Comparison of ENCODE assay signal across 15 mouse cellular contexts in the genomic region with DNA sequence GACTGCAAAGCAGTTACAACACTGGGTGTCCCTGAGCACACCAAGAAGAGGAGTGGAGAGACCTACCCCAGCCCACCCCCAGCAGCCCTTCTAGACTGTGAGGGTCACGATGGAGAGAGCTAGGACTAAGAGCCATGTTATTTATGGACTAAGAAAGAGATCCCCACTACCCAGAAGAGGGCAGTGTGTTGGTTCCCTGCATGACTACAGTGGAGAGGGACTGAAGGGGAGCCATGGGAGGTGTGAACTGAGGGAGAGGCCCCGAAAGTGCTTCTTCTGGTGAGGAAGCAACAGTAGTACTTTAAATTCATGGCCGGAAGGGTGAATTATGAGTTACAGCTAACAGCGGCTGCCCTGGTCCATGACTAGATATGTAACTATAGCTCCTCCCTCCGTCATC. TPM values are rescaled to one million over a fixed set of nuclear protein-coding genes. Genes with fewer than 3 reads are reported as not detected.
DNase-seq lines count a peak whose midpoint lies in the region; ATAC-seq lines count a peak whose summit lies in the region.
"Had no signal": no experiment of that assay in that cellular context is flagged by ENCODE, and none has a peak within 500 bp of the region (broad histone marks: within the 10 kb centered on the region; RNA-seq: fewer than 3 reads in every experiment).

No protein-coding gene starts in this region.

- H3K27ac ChIP-seq in hindbrain, embryonic 16.5 days (ENCODE audit: low read depth, low read length): no peak overlapping the region
- H3K27ac ChIP-seq in hindbrain, embryonic 12.5 days: no peak overlapping the region
- H3K27ac ChIP-seq in midbrain, embryonic 16.5 days (ENCODE audit: low read length): no peak overlapping the region
- H3K27ac ChIP-seq in midbrain, embryonic 11.5 days (ENCODE audit: low read depth, low read length): no peak overlapping the region
- no peak overlapping the region for H3K27ac ChIP-seq in intestine, embryonic 15.5 days
- no peak overlapping the region; the same call in 1 of the 2 replicates for H3K27ac ChIP-seq in stomach, embryonic 16.5 days (ENCODE audit: low read length)
- H3K27ac ChIP-seq: forebrain, embryonic 10.5 days; limb, embryonic 13.5 days had no signal

- DNase-seq in midbrain, embryonic 11.5 days (ENCODE audit: low spot score, missing footprints): no peak
- no peak for DNase-seq in heart, postnatal 10 days
- no peak for DNase-seq in embryo, embryonic 10 days (ENCODE audit: low spot score)
- DNase-seq: adrenal gland, postnatal 25 days; cerebellum, adult 11 months; gastrocnemius, postnatal 14 days; kidney, adult 9 months had no signal

- no peaks in the 10 kb centered on the region for H3K27me3 ChIP-seq in hindbrain, embryonic 16.5 days (replicated peaks; ENCODE audit: control insufficient read depth, insufficient read depth, low read length)
- H3K27me3 ChIP-seq in hindbrain, embryonic 12.5 days: no peaks in the 10 kb centered on the region
- H3K27me3 ChIP-seq in midbrain, embryonic 16.5 days (ENCODE audit: control insufficient read depth, insufficient read depth, low read depth, low read length): no peaks in the 10 kb centered on the region
- H3K27me3 ChIP-seq in midbrain, embryonic 11.5 days (ENCODE audit: control insufficient read depth, insufficient read depth, low read length): no peaks in the 10 kb centered on the region
- no peaks in the 10 kb centered on the region for H3K27me3 ChIP-seq in intestine, embryonic 15.5 days (replicated peaks)
- H3K27me3 ChIP-seq in stomach, embryonic 16.5 days (ENCODE audit: control insufficient read depth, insufficient read depth, low read length): no peaks in the 10 kb centered on the region

- no peak overlapping the region for H3K9ac ChIP-seq in hindbrain, embryonic 16.5 days (ENCODE audit: low read depth, low read length)
- H3K9ac ChIP-seq in hindbrain, embryonic 12.5 days: no peak overlapping the region
- H3K9ac ChIP-seq in midbrain, embryonic 16.5 days (ENCODE audit: low read depth, low read length): 0 out of 2 replicates have a peak overlapping the region, but pooled peaks have one; percentile 6
- no peak overlapping the region for H3K9ac ChIP-seq in midbrain, embryonic 11.5 days (ENCODE audit: low read length)
- no peak overlapping the region for H3K9ac ChIP-seq in intestine, embryonic 15.5 days
- 0 out of 2 replicates have a peak overlapping the region, but pooled peaks have one; percentile 7 for H3K9ac ChIP-seq in stomach, embryonic 16.5 days (ENCODE audit: low read length)
- H3K9ac ChIP-seq: limb, embryonic 13.5 days had no signal

- H3K9me3 ChIP-seq in hindbrain, embryonic 16.5 days (ENCODE audit: control insufficient read depth, low read length): no peaks in the 10 kb centered on the region
- H3K9me3 ChIP-seq in hindbrain, embryonic 12.5 days (replicated peaks): no peaks in the 10 kb centered on the region
- H3K9me3 ChIP-seq in midbrain, embryonic 16.5 days (replicated peaks; ENCODE audit: control insufficient read depth, low read length, poor library complexity, severe bottlenecking): no peaks in the 10 kb centered on the region
- H3K9me3 ChIP-seq in midbrain, embryonic 11.5 days (ENCODE audit: control insufficient read depth, low read length): no peaks in the 10 kb centered on the region
- H3K9me3 ChIP-seq in intestine, embryonic 15.5 days: no peaks in the 10 kb centered on the region
- H3K9me3 ChIP-seq in stomach, embryonic 16.5 days (replicated peaks; ENCODE audit: control insufficient read depth, low read length): no peaks in the 10 kb centered on the region
- H3K9me3 ChIP-seq: forebrain, embryonic 10.5 days; limb, embryonic 13.5 days had no signal

- no peaks in the 10 kb centered on the region for H3K36me3 ChIP-seq in hindbrain, embryonic 16.5 days (ENCODE audit: control insufficient read depth, insufficient read depth, low read length)
- no peaks in the 10 kb centered on the region for H3K36me3 ChIP-seq in hindbrain, embryonic 12.5 days
- H3K36me3 ChIP-seq in midbrain, embryonic 16.5 days (ENCODE audit: control insufficient read depth, insufficient read depth, low read length): no peaks in the 10 kb centered on the region
- no peaks in the 10 kb centered on the region for H3K36me3 ChIP-seq in midbrain, embryonic 11.5 days (ENCODE audit: control insufficient read depth, insufficient read depth, low read length)
- H3K36me3 ChIP-seq in intestine, embryonic 15.5 days: no peaks in the 10 kb centered on the region
- H3K36me3 ChIP-seq in stomach, embryonic 16.5 days (ENCODE audit: control insufficient read depth, insufficient read depth, low read length): 0 out of 2 replicates have a peak, but pooled peaks cover 5% of the 10 kb centered on the region
- H3K36me3 ChIP-seq: forebrain, embryonic 10.5 days; limb, embryonic 13.5 days had no signal

- intact Hi-C loops in heart, postnatal 10 days (cut with DNase I): loop anchor here (5.0 kb wide), 1 partner anchor 274 kb away; no protein-coding TSS in a partner anchor

- H3K4me3 ChIP-seq in hindbrain, embryonic 16.5 days (ENCODE audit: low read length): no peak overlapping the region
- no peak overlapping the region for H3K4me3 ChIP-seq in hindbrain, embryonic 12.5 days
- H3K4me3 ChIP-seq in midbrain, embryonic 16.5 days (ENCODE audit: low read depth, low read length): no peak overlapping the region
- H3K4me3 ChIP-seq in midbrain, embryonic 11.5 days (ENCODE audit: low read depth, low read length): no peak overlapping the region
- H3K4me3 ChIP-seq in intestine, embryonic 15.5 days (replicated peaks): no peak overlapping the region
- H3K4me3 ChIP-seq in stomach, embryonic 16.5 days (replicated peaks; ENCODE audit: low read length): no peak overlapping the region
- H3K4me3 ChIP-seq: forebrain, embryonic 10.5 days; limb, embryonic 13.5 days had no signal

- peak overlapping the region; percentile 28; the same call in 1 of the 2 replicates for H3K4me2 ChIP-seq in hindbrain, embryonic 16.5 days (ENCODE audit: low read length)
- H3K4me2 ChIP-seq in hindbrain, embryonic 12.5 days (replicated peaks): no peak overlapping the region
- no peak overlapping the region for H3K4me2 ChIP-seq in midbrain, embryonic 16.5 days (ENCODE audit: low read length)
- no peak overlapping the region for H3K4me2 ChIP-seq in midbrain, embryonic 11.5 days
- peak overlapping the region; percentile 50; the same call in 1 of the 2 replicates for H3K4me2 ChIP-seq in intestine, embryonic 15.5 days (replicated peaks)
- H3K4me2 ChIP-seq in stomach, embryonic 16.5 days (ENCODE audit: low read depth, low read length): peak overlapping the region; percentile 92; the same call in 1 of the 2 replicates

- WGBS in hindbrain, embryonic 16.5 days: 80% methylated on average over 5 of the region's 5 CpGs
- 81% methylated on average over 5 of the region's 5 CpGs for WGBS in hindbrain, embryonic 12.5 days
- WGBS in midbrain, embryonic 16.5 days: 87% methylated on average over 5 of the region's 5 CpGs
- 85% methylated on average over 5 of the region's 5 CpGs for WGBS in midbrain, embryonic 11.5 days
- 74% methylated on average over 5 of the region's 5 CpGs for WGBS in intestine, embryonic 15.5 days
- WGBS in stomach, embryonic 16.5 days: 74% methylated on average over 5 of the region's 5 CpGs

- H3K4me1 ChIP-seq in hindbrain, embryonic 16.5 days (ENCODE audit: control insufficient read depth, insufficient read depth, low read depth, low read length): peaks cover 38% of the 10 kb centered on the region
- H3K4me1 ChIP-seq in hindbrain, embryonic 12.5 days: peaks cover 41% of the 10 kb centered on the region
- H3K4me1 ChIP-seq in midbrain, embryonic 16.5 days (ENCODE audit: control insufficient read depth, insufficient read depth, low read length): peaks cover 50% of the 10 kb centered on the region
- peaks cover 37% of the 10 kb centered on the region for H3K4me1 ChIP-seq in midbrain, embryonic 11.5 days (ENCODE audit: control insufficient read depth, insufficient read depth, low read length)
- peaks cover 58% of the 10 kb centered on the region for H3K4me1 ChIP-seq in intestine, embryonic 15.5 days (replicated peaks)
- H3K4me1 ChIP-seq in stomach, embryonic 16.5 days (ENCODE audit: control insufficient read depth, insufficient read depth, low read length): peaks cover 66% of the 10 kb centered on the region

- ATAC-seq in hindbrain, embryonic 16.5 days: no peak
- no peak for ATAC-seq in hindbrain, embryonic 12.5 days (ENCODE audit: low FRiP score)
- ATAC-seq in midbrain, embryonic 16.5 days: no peak
- no peak for ATAC-seq in midbrain, embryonic 11.5 days (ENCODE audit: low FRiP score)
- ATAC-seq in intestine, embryonic 15.5 days: no peak
- no peak for ATAC-seq in stomach, embryonic 16.5 days (ENCODE audit: insufficient read depth, low FRiP score)
- ATAC-seq: CD4-positive, CD25-positive, alpha-beta regulatory T cell, adult 4 months had no signal

RNA-seq across cellular contexts. Expression of gene Pik3r1, which starts 4.9 kb away (rescaled TPM):
- polyA plus RNA-seq in hindbrain, embryonic 16.5 days (2015; fragmentation: Nextera tagmentation; extraction: Ambion mirVana): 51.3 and 51.6 TPM in 2 replicates
- polyA plus RNA-seq in hindbrain, embryonic 12.5 days (2016; fragmentation: Nextera tagmentation; extraction: Ambion mirVana): 31.4 and 34.9 TPM in 2 replicates
- 45.7 and 49.1 TPM in 2 replicates for polyA plus RNA-seq in midbrain, embryonic 16.5 days (2015; fragmentation: Nextera tagmentation; extraction: Ambion mirVana)
- polyA plus RNA-seq in midbrain, embryonic 11.5 days (2014; fragmentation: Nextera tagmentation; extraction: Ambion mirVana): 13.6 and 13.9 TPM in 2 replicates
- polyA plus RNA-seq in intestine, embryonic 15.5 days (2015; fragmentation: Nextera tagmentation; extraction: Ambion mirVana): 29.6 and 30.8 TPM in 2 replicates
- 53.0 and 59.5 TPM in 2 replicates for polyA plus RNA-seq in stomach, embryonic 16.5 days (2015; fragmentation: Nextera tagmentation; extraction: Ambion mirVana)
- total RNA-seq in heart, postnatal 10 days (2021): 10 to 100 TPM; 42.0 to 84.3 TPM

Comparison
In these comparisons a context has a peak if more than half of its experiments do, and no peak if none do; other contexts are left out.
1. H3K4me2 ChIP-seq: peak in hindbrain, embryonic 16.5 days (single experiment), intestine, embryonic 15.5 days (single experiment) and stomach, embryonic 16.5 days (single experiment); none in hindbrain, embryonic 12.5 days (single experiment), midbrain, embryonic 16.5 days (single experiment) and midbrain, embryonic 11.5 days (single experiment).
2. H3K9ac ChIP-seq: peak in midbrain, embryonic 16.5 days (single experiment) and stomach, embryonic 16.5 days (single experiment); none in hindbrain, embryonic 16.5 days (single experiment), hindbrain, embryonic 12.5 days (single experiment), midbrain, embryonic 11.5 days (single experiment) and intestine, embryonic 15.5 days (single experiment).